Mouse (Mus musculus) small intestine, adult 2 months (tissue): ENCODE data around the gene Hcn3.

ENCODE experiments used
- CTCF ChIP-seq: fragments of 200-500 bp; IDR thresholded peaks from 2 replicates; pipeline ENCODE4 v1.5.1; 2012; ENCODE audit warnings: low read depth, mild to moderate bottlenecking, control low read depth, inconsistent platforms, low read length, moderate library complexity, mixed read lengths; ENCODE audit not compliant: insufficient replicate concordance, insufficient read length; ENCODE audit errors: extremely low read depth
- POLR2A ChIP-seq: fragments of 200-500 bp; IDR thresholded peaks from 2 replicates; pipeline ENCODE4 v1.6.1; 2012; ENCODE audit warnings: low read depth, mild to moderate bottlenecking, control low read depth, inconsistent platforms, low read length, moderate library complexity

DNA sequence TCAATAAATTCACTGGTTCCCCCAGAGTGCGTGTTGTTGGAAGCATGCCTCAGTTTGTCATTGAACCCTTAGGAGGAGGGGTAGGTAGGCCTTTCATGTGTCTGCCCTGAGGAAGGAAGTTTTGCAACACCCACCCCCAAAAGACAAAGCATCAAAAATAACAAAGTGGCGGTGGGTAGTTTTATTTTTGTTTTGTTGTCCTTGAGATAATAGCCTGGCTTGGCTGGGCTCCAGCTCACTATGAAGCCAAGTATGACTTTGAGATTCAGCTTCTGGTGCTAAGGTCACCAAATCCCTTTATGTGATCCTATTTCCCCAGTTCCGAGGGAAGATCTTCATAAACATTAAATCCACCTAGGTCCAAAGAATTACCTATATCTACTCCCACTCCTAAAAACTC lies 35.8 kb downstream of the Hcn3 start:
- TF ChIP-seq POLR2A (no peak), CTCF (no peak)
